Mouse (Mus musculus): Measurements from ENCODE around the gene 0610037L13Rik.

GRCm38 (mm10) chr4:107900206-107900605, 10.6 kb downstream of the 0610037L13Rik start:
- no peak for TF ChIP-seq CTCF (IDR thresholded peaks at IDR 0.05; ENCODE audit: extremely low read depth, insufficient read depth, low read length)
- TF ChIP-seq POLR2A (IDR thresholded peaks at IDR 0.05; ENCODE audit: extremely low read depth, insufficient read depth, low read length), result no peak

All from cortical plate, adult 2 months (tissue).